Mouse (Mus musculus): Measurements from ENCODE around the gene Arhgap9. TPM values are rescaled to one million over a fixed set of nuclear protein-coding genes. Genes with fewer than 3 reads are reported as not detected.

Gene Arhgap9
- polyA plus RNA-seq, 1 experiment from 2014 or later = 1.7 TPM

GRCm38 (mm10) chr10:127290307-127290929, 31.3 kb upstream of the Arhgap9 start:
- 1% methylated on average over 33 of the region's 47 CpGs for WGBS
- Histone ChIP-seq H3K9me3 (ENCODE audit: control insufficient read depth, low read length) (no peaks in the 10 kb centered on the region), H3K27me3 (ENCODE audit: control insufficient read depth, insufficient read depth, low read length) (no peaks in the 10 kb centered on the region), H3K4me1 (replicated peaks; ENCODE audit: control insufficient read depth, insufficient read depth, low read length) (peaks cover 21% of the 10 kb centered on the region), H3K27ac (ENCODE audit: low read depth, low read length) (peak overlapping the region; percentile 96), H3K36me3 (ENCODE audit: control insufficient read depth, insufficient read depth, low read length) (peaks cover 9% of the 10 kb centered on the region; the same call in 1 of the 2 replicates), H3K4me3 (ENCODE audit: low read depth, low read length) (peak overlapping the region; percentile 49), H3K4me2 (ENCODE audit: low read depth, low read length, severe bottlenecking) (peak overlapping the region; percentile 90), H3K9ac (ENCODE audit: low read length) (peak overlapping the region; percentile 74)
- DNase-seq (ENCODE audit: low spot score) (peak; percentile 100), ATAC-seq (replicated peaks; ENCODE audit: low FRiP score) (peak; percentile 91)

GRCm38 (mm10) chr10:127290930-127291880, 30.6 kb upstream of the Arhgap9 start:
- Histone ChIP-seq H3K9me3 (ENCODE audit: control insufficient read depth, low read length) (no peaks in the 10 kb centered on the region), H3K36me3 (ENCODE audit: control insufficient read depth, insufficient read depth, low read length) (peaks cover 16% of the 10 kb centered on the region), H3K27ac (ENCODE audit: low read depth, low read length) (peak overlapping the region; percentile 96), H3K27me3 (ENCODE audit: control insufficient read depth, insufficient read depth, low read length) (no peaks in the 10 kb centered on the region), H3K4me2 (ENCODE audit: low read depth, low read length, severe bottlenecking) (peak overlapping the region; percentile 90), H3K9ac (ENCODE audit: low read length) (peak overlapping the region; percentile 74), H3K4me1 (replicated peaks; ENCODE audit: control insufficient read depth, insufficient read depth, low read length) (peaks cover 21% of the 10 kb centered on the region), H3K4me3 (ENCODE audit: low read depth, low read length) (peak overlapping the region; percentile 49)
- DNase-seq (ENCODE audit: low spot score) = peak; percentile 78
- 3% methylated on average over 19 of the region's 19 CpGs for WGBS
- ATAC-seq (replicated peaks; ENCODE audit: low FRiP score) = peak; percentile 35

- H3K36me3 ChIP-seq (ENCODE audit: control insufficient read depth, insufficient read depth, low read length) = peaks cover 20% of the 10 kb centered on the region
- no peaks in the 10 kb centered on the region for H3K27me3 ChIP-seq (ENCODE audit: control insufficient read depth, insufficient read depth, low read length)
- 53% methylated on average over 5 of the region's 5 CpGs for WGBS
- peaks cover 15% of the 10 kb centered on the region for H3K4me1 ChIP-seq (replicated peaks; ENCODE audit: control insufficient read depth, insufficient read depth, low read length)
- ATAC-seq (replicated peaks; ENCODE audit: low FRiP score) = no peak
- H3K4me3 ChIP-seq (ENCODE audit: low read depth, low read length) = peak overlapping the region; percentile 49
- peak overlapping the region; percentile 90 for H3K4me2 ChIP-seq (ENCODE audit: low read depth, low read length, severe bottlenecking)
- DNase-seq (ENCODE audit: low spot score) = no peak
- no peaks in the 10 kb centered on the region for H3K9me3 ChIP-seq (ENCODE audit: control insufficient read depth, low read length)
- peak overlapping the region; percentile 12; the same call in 1 of the 2 replicates for H3K9ac ChIP-seq (ENCODE audit: low read length)
- H3K27ac ChIP-seq (ENCODE audit: low read depth, low read length) = no peak overlapping the region
These were observed 29.7 kb upstream of the Arhgap9 start for GRCm38 (mm10) chr10:127291881-127292638.

- H3K9ac ChIP-seq (ENCODE audit: low read length) = no peak overlapping the region
- no peaks in the 10 kb centered on the region for H3K27me3 ChIP-seq (ENCODE audit: control insufficient read depth, insufficient read depth, low read length)
- H3K27ac ChIP-seq (ENCODE audit: low read depth, low read length) = no peak overlapping the region
- peaks cover 25% of the 10 kb centered on the region for H3K36me3 ChIP-seq (ENCODE audit: control insufficient read depth, insufficient read depth, low read length)
- H3K4me1 ChIP-seq (replicated peaks; ENCODE audit: control insufficient read depth, insufficient read depth, low read length) = peaks cover 6% of the 10 kb centered on the region; the same call in 1 of the 2 replicates
- no peak overlapping the region for H3K4me2 ChIP-seq (ENCODE audit: low read depth, low read length, severe bottlenecking)
- no peak overlapping the region for H3K4me3 ChIP-seq (ENCODE audit: low read depth, low read length)
- WGBS = 87% methylated on average over 6 of the region's 6 CpGs
- H3K9me3 ChIP-seq (ENCODE audit: control insufficient read depth, low read length) = no peaks in the 10 kb centered on the region
- ATAC-seq (replicated peaks; ENCODE audit: low FRiP score) (no peak), DNase-seq (ENCODE audit: low spot score) (no peak)
These were observed 28.7 kb upstream of the Arhgap9 start for GRCm38 (mm10) chr10:127292987-127293538.

GRCm38 (mm10) chr10:127293590-127294113, 28.1 kb upstream of the Arhgap9 start:
- H3K9ac ChIP-seq (ENCODE audit: low read length) = no peak overlapping the region
- no peak overlapping the region for H3K27ac ChIP-seq (ENCODE audit: low read depth, low read length)
- no peak overlapping the region for H3K4me3 ChIP-seq (ENCODE audit: low read depth, low read length)
- ATAC-seq (replicated peaks; ENCODE audit: low FRiP score) = no peak
- no peaks in the 10 kb centered on the region for H3K9me3 ChIP-seq (ENCODE audit: control insufficient read depth, low read length)
- no peak for DNase-seq (ENCODE audit: low spot score)
- peaks cover 25% of the 10 kb centered on the region for H3K36me3 ChIP-seq (ENCODE audit: control insufficient read depth, insufficient read depth, low read length)
- H3K4me2 ChIP-seq (ENCODE audit: low read depth, low read length, severe bottlenecking) = no peak overlapping the region
- H3K27me3 ChIP-seq (ENCODE audit: control insufficient read depth, insufficient read depth, low read length) = no peaks in the 10 kb centered on the region
- H3K4me1 ChIP-seq (replicated peaks; ENCODE audit: control insufficient read depth, insufficient read depth, low read length) = peaks cover 6% of the 10 kb centered on the region; the same call in 1 of the 2 replicates
- WGBS = 87% methylated on average over 3 of the region's 3 CpGs

- H3K9ac ChIP-seq (ENCODE audit: low read length) = no peak overlapping the region
- H3K9me3 ChIP-seq (ENCODE audit: control insufficient read depth, low read length) = no peaks in the 10 kb centered on the region
- H3K4me3 ChIP-seq (ENCODE audit: low read depth, low read length) = no peak overlapping the region
- H3K4me1 ChIP-seq (replicated peaks; ENCODE audit: control insufficient read depth, insufficient read depth, low read length) = peaks cover 6% of the 10 kb centered on the region; the same call in 1 of the 2 replicates
- DNase-seq (ENCODE audit: low spot score) (no peak), ATAC-seq (replicated peaks; ENCODE audit: low FRiP score) (no peak)
- no peak overlapping the region for H3K27ac ChIP-seq (ENCODE audit: low read depth, low read length)
- H3K27me3 ChIP-seq (ENCODE audit: control insufficient read depth, insufficient read depth, low read length) = no peaks in the 10 kb centered on the region
- 94% methylated on average over 10 of the region's 10 CpGs for WGBS
- H3K36me3 ChIP-seq (ENCODE audit: control insufficient read depth, insufficient read depth, low read length) = peaks cover 25% of the 10 kb centered on the region
- no peak overlapping the region for H3K4me2 ChIP-seq (ENCODE audit: low read depth, low read length, severe bottlenecking)
These were observed 26.8 kb upstream of the Arhgap9 start for GRCm38 (mm10) chr10:127294895-127295510.

GRCm38 (mm10) chr10:127295986-127296794, 25.6 kb upstream of the Arhgap9 start:
- Histone ChIP-seq H3K4me2 (ENCODE audit: low read depth, low read length, severe bottlenecking) (no peak overlapping the region), H3K36me3 (ENCODE audit: control insufficient read depth, insufficient read depth, low read length) (peaks cover 25% of the 10 kb centered on the region), H3K4me1 (replicated peaks; ENCODE audit: control insufficient read depth, insufficient read depth, low read length) (peaks cover 6% of the 10 kb centered on the region; the same call in 1 of the 2 replicates), H3K9me3 (ENCODE audit: control insufficient read depth, low read length) (no peaks in the 10 kb centered on the region), H3K27me3 (ENCODE audit: control insufficient read depth, insufficient read depth, low read length) (no peaks in the 10 kb centered on the region), H3K4me3 (ENCODE audit: low read depth, low read length) (no peak overlapping the region), H3K9ac (ENCODE audit: low read length) (no peak overlapping the region), H3K27ac (ENCODE audit: low read depth, low read length) (no peak overlapping the region)
- 92% methylated on average over 24 of the region's 24 CpGs for WGBS
- no peak for ATAC-seq (replicated peaks; ENCODE audit: low FRiP score)
- no peak for DNase-seq (ENCODE audit: low spot score)
